Mouse (Mus musculus) 3134 (cell line): ENCODE results near the gene Efcab2.

Experiments
- DNase-seq: peaks from one replicate; pipeline ENCODE4 v3.0.0-alpha.2; 2011; ENCODE audit warnings: low spot score; ENCODE audit not compliant: insufficient read length; ENCODE audit errors: extremely low read depth

Efcab2 gene

GRCm38 (mm10) chr1:178405951-178406711 is at the start of gene Efcab2:
Gene Efcab2, plus strand, starts transcription at chr1:178406085.
- DNase-seq, result peak; percentile 98

GRCm38 (mm10) chr1:178357776-178358710 is 47.8 kb upstream of the Efcab2 start:
- no peak for DNase-seq

GRCm38 (mm10) chr1:178360264-178360663 is 45.6 kb upstream of the Efcab2 start:
- no peak for DNase-seq

GRCm38 (mm10) chr1:178360702-178361101 is 45.2 kb upstream of the Efcab2 start:
- DNase-seq, result no peak

GRCm38 (mm10) chr1:178365171-178365570 is 40.7 kb upstream of the Efcab2 start:
- no peak for DNase-seq

GRCm38 (mm10) chr1:178368121-178368520 is 37.8 kb upstream of the Efcab2 start:
- DNase-seq, result no peak

GRCm38 (mm10) chr1:178368548-178369271 is 37.2 kb upstream of the Efcab2 start:
- DNase-seq, result peak; percentile 98

- no peak for DNase-seq
These were observed 36.6 kb upstream of the Efcab2 start for GRCm38 (mm10) chr1:178369272-178369651.

- no peak for DNase-seq
These were observed 33.2 kb upstream of the Efcab2 start for GRCm38 (mm10) chr1:178372681-178373080.

GRCm38 (mm10) chr1:178375381-178375780 is 30.5 kb upstream of the Efcab2 start:
- peak; percentile 58 for DNase-seq

GRCm38 (mm10) chr1:178376061-178376460 is 29.8 kb upstream of the Efcab2 start:
- peak; percentile 15 for DNase-seq

GRCm38 (mm10) chr1:178376907-178377306 is 29.0 kb upstream of the Efcab2 start:
- no peak for DNase-seq

- DNase-seq, result no peak
These were observed 27.8 kb upstream of the Efcab2 start for GRCm38 (mm10) chr1:178378115-178378514.

- DNase-seq, result no peak
These were observed 26.7 kb upstream of the Efcab2 start for GRCm38 (mm10) chr1:178379224-178379623.

GRCm38 (mm10) chr1:178382165-178382564 is 23.7 kb upstream of the Efcab2 start:
- no peak for DNase-seq

GRCm38 (mm10) chr1:178388802-178389201 is 17.1 kb upstream of the Efcab2 start:
- no peak for DNase-seq

- DNase-seq, result no peak
These were observed 16.5 kb upstream of the Efcab2 start for GRCm38 (mm10) chr1:178389401-178389800.

GRCm38 (mm10) chr1:178392970-178393369 is 12.9 kb upstream of the Efcab2 start:
- DNase-seq, result no peak

GRCm38 (mm10) chr1:178395091-178395490 is 10.8 kb upstream of the Efcab2 start:
- DNase-seq, result no peak

- no peak for DNase-seq
These were observed 9.5 kb upstream of the Efcab2 start for GRCm38 (mm10) chr1:178396383-178396782.

- no peak for DNase-seq
These were observed 6.0 kb upstream of the Efcab2 start for GRCm38 (mm10) chr1:178399879-178400278.
